Mouse (Mus musculus) kidney, postnatal 36 days (tissue): ENCODE results near the gene Gpr137c.

ENCODE experiments used
- DNase-seq, 2 experiments: peaks; one replicate each; pipeline ENCODE4 v3.0.0; 2021 to 2022; ENCODE audit warnings: mixed read lengths in 2 of 2

Gene Gpr137c

DNA sequence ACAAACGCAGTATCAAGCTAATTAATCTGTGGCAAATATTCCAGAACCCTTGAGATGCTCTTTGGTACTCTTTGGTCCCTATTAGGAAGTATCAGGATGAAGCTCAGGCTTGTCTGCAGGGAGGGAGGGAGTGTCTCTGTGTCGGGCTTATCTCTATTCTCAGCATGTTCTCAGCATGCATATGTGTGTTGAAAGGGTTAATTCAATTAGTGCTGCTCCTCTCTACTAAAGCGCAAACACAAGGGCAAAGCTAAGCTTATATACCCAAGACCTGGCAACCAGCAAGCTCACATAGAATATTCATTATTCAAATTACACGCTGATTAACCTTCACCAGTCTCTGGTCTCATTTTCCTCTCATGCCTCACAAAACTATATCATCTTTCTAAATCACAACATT lies 84.4 kb downstream of the Gpr137c start:
- no peak for DNase-seq

DNA sequence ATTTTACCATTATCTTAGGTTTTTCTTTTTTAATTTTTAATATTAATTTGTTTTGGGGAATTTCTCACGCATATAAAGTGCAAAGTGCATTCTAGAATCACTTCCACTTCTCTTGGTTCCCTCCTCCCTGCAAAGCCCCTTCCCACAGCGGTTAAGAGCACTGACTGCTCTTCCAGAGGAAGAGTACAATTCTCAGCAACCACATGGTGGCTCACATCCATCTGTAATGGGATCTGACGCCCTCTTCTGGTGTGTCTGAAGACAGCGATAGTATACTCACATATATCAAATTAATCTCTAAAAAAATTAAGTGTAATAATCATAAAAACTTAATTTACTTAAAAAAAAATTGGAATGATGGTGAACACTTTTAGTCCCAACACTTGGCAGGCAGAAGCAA lies 84.9 kb downstream of the Gpr137c start:
- no peak for DNase-seq

DNA sequence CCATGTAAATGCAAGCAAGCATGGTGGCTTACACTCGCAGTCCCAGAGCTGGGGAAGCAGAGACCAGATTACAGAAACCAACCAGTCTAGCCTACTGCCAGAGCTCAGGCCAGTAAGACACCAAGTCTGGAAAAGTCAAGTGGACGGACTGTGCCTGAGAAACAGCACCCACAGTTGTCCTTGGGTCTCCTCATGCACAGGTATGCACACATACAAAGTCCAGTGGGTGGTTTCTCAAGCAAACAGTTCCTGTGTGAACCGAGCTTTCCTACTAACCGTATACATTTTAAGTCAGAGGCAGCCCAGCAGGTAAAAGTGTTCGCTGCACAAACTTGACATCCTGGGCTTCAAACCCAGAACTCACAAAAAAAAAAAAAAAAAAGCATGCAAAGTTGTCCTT lies 86.3 kb downstream of the Gpr137c start:
- DNase-seq = no peak

DNA sequence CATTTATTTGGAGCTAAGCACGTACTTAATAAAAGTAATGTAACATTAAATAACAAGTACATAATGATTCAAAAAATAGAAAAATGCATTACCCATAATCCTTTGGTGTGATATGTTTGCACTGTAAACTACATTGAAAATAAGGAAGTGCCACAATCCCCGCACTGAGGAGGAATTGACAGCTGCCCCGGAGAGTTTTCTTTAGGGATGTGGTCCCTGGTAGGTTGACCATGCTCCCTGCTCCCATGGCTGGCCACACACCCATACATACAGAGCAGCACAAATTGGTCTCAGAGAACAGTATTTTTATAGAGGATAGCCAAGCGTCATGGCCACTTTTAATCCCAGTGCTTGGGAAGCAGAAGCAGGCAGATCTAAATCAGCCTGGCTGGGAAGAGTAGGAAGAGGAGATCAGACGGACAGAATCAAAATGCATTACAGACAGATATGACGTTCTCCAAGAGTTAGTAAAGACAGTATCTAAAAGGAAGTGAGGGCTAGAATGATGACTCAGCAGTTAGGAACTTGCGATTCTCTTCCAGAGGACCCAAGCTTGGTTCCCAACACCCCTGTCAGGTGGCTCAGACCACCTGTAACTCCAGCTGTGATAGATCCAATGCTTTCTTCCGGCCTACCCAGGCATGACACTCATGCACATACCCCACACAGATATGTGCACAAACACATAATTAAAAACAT lies 88.3 kb downstream of the Gpr137c start:
- no peak for DNase-seq

DNA sequence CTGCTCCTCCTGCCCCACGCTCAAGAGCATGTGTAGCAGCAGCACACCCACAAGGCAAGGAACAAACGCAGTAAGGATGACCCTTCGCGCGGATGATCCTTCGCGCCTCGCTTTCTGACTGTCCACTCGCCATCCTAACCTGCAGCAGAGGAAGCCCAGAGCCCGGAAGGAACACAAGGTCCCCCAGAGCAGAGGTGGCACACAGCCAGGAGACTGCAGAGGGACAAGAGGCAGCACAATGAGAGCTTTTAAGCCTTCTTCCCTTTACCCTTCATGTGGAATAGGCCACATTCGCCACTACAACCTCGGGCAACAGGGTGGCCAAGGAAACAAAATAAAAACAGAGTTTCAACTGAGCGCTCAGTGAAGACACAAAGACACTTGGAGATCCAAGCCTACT lies 90.1 kb downstream of the Gpr137c start:
- peak; percentile 19 to 57 for DNase-seq

DNA sequence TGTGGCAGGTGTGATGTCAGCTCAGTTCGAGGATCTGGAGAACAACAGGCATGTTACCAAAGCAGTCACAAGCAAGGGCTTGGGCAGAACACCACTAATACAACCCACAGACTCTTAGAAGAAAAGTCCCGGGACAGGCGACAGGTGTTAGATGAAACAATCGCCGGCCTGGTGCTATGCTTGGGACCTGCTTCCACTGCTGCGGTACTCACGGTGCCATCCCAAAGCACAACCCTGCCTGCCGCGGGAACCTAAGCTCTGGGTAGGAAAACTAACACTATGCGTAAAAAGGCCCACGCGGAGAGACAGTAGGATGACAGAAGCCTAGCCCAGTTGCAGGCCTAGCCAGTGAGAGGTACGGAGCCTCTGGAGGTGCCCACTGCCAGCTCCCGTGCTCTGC lies 90.6 kb downstream of the Gpr137c start:
- DNase-seq = no peak

DNA sequence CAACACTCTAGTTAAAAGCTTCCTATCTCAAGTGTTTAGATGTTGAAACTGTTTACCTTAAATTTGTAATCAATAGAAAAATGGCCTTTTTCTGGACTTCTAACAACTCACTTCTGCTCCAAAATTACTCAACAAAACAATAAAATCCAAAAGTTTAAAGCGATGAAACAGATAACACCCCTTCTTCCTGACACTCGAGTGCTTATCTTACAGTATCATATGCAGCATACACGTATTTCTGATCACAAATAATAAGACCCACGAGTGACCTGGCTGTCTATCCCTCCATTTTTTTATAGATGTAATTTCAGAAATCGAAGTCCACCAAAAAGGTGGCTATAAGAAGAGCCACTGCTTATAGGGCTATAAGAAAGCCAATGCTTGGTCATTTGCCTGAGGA lies 97.4 kb downstream of the Gpr137c start:
- DNase-seq = no peak

DNA sequence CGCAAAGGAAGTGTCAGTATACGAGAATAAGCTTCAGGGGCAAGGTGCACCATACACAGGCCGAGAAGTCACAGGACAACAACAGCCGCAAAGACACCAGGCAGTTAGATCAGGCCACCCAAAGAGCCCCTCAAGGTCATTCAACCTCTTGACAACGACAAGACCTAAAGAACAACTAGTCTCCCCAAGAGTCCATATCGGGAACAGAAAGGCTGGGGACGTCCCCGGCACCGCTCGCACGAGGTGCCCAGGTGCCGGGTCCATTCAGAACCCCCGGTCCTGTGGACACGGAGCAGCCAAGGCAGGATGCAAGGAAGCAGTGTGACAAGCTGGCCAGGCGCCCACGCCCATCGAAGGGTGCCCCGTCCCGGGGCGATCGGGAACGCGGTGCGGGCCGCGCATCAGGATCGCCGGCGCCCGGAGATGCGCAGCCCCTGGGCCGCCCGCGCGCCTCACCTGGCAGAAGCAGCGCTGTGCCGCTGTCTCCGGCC lies 98.4 kb downstream of the Gpr137c start:
- DNase-seq = peak in 1 of 2 experiments; percentile 19

DNA sequence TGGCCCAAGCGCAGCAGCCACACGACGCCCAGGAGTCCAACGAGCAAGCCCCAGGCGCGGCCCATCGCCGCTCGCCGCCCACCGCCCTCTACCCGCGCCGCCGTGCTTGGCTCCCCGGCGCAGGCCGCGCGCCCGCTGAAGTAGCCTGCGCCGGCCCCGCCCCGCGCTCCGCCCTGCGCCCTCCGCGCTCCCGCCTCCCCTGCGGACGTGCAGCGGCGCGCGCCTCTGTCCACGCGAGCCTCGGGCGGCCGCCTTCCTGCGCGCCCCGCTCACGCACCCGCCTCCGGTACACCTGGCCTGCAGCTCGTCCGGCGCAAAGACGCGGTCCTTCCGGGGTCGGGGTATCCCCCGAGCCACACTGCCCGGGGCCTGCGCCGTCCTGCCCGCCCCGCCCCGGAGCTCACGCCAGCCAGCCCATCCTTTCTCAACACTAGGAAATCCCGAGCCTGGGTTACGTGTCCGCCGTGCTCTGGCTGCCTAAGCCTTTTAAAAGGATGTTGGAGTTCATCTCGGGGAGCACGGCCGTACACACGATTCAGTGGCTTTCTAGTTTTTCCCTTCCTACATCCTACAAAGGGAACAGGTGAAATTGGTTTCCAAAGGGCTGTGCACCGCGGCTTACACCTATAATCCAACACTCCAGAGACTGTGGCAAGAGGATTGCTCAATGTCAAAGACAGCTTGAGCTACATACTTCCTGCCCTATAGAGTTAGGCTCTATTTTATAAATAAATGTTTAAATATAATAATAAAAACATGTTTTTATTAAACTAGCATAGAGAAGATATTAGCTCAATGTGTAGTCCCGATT lies 99.1 kb downstream of the Gpr137c start, which contains the start of gene Ero1l:
Ero1l (minus strand) TSS at position 346 of the 811 bp plus-strand sequence.
- peak; percentile 80 to 91 for DNase-seq

DNA sequence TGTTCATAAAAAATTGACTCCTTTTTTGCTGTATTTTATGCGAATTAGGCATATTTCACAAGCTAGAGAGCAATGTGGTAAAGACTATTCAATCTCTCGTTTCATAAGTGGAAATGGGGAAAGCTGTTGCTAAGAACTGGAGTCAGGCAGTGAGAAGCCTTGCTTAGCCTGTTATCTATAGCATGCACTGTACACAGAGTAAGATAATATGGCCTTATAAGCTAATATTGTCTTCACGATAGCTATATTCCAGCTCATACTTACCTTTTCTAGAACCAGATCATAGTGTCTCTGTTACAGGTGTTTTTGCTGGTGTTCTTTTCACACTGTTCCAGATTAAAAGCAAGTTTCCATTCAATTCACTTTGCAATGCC lies 99.7 kb downstream of the Gpr137c start:
- no peak for DNase-seq

DNA sequence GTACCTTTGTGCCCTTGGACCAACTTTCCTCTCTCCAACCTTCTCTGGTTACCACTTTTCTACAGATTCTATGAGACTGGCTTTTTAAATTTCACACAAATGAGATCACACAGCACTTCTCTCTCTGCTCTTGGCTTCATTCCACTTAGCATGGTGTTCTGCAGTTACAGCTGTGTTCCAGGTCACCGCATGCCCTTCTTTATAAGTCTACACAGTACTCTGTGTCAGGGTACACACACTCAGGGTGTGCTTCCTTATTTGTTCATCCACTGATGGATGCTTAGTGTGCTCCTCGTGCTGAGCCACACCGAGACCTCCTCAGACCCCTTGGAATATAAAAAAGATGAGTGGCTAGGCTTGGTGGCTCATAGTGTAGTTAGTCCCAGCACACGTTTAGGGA lies 100.6 kb downstream of the Gpr137c start:
- DNase-seq = no peak

DNA sequence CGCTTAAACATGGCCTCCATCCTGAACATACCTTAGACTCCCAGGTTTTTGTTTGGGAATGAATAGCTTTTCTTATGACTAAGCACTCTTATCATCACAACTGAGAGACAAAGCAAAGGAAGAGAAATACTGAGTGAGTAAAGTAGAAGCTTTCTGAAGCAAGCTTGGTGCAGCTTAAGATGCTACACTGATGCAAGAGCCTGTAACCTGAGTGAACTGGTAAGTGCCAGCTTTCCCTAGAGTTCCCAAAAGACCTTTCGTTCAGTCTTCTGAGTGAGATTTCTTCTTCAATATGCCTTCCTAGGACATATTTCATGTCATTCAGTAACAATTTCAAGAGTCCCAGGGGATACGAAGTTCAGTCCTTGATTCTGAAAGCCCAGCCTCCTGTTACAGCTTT lies 101.5 kb downstream of the Gpr137c start:
- no peak for DNase-seq

DNA sequence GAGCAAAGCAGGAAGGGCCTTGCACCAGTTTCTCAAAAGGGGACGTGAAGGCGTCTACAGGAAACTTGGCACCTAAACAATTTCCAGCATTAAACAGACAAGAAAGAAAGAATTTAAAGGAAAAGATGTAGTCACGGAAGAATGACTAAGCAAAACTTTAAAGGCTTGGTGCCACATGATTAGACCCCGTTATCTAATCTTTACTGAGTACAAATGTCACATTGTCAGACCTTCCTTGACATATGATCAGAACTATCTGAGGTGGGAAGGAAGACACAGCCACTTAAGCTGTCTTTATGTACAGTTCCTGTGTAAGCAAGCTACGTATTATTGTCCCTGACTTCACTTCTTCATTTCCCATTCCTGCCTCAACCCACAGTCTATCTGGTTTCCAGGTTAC lies 102.1 kb downstream of the Gpr137c start:
- no peak for DNase-seq

DNA sequence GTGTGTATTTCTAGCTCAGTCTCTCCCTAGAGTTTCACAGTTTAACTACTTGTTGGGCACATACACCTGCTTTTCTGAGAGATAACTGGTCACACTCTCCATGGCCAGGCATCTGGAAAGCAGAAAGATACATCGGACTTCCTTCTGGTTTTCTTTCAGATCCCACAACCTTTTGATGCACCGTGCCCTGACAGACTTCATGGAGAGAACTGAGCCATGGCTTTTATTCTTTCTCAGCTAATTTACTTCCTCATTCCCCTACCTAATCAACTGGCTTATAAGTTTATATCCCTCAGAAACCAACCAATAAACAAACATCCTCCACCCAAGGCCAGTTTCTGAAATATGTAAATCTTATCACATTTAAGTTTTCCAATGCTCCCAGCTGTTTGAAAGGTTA lies 102.9 kb downstream of the Gpr137c start:
- no peak for DNase-seq

DNA sequence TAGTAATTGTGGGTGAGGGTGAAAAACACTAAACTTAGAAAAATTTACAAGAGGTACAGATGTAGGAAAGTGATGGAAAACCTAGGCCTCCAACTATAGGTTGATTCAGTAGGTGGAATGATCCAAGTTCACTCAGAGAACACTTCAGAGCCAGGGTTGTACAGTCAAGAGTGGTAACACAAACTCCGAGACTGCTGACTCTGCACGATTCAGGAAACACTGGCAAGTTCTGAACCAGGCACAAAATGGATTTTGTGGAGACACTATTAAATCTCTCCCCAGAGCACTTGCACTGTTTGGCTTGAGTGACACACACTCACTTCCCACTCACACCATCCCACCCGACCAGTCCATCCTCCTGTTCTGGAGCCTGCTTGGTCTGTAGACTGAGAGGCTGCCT lies 103.8 kb downstream of the Gpr137c start:
- no peak for DNase-seq

DNA sequence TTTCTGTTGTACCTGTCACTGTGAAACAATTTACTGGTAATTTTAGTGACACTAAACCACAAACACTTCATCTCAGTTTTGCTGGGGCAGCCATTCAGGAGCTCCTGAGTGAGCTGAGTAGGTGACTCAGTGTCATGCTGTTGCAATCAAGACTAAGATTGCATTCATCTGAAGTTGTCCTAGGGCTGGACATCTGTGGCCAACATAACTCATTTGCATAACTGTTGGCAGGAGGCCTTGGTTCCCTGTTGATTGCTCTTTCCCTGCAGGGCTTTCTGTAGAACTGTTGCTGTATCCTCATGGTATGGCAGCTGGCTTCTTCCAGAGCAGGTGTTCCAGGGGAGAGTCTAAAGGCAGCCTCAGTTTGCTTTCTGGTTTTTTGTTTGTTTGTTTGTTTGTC lies 106.0 kb downstream of the Gpr137c start:
- peak in 1 of 2 experiments; percentile 7 for DNase-seq

DNA sequence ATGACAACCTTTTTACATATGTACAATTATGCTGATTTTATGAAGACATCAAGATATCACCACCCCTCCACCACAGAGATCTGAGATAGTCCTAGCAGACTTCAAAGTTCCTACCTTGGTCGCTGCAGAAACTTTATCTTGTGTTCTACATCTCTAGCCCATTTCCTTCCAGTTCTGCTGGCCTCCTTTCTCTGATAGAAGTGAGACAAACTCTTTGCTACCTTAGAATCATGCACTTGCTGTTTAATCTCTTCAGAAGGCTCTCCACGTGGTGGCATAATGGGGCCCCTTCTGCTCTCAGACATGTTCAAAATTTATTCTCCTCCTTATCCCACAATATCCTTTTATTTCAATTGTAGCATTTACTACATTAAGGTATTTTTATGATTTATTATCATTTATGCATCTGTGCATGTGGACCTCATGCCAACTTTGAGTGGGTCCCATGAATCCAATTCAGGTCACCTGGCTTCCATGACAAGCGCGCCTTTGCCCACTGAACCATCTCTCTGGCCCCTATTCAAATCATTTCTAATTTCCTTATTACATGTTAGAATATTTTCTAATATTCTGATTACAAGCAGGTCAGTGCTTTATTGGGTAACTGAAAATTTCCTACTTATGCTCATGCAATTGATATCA lies 108.7 kb downstream of the Gpr137c start:
- DNase-seq = no peak

DNA sequence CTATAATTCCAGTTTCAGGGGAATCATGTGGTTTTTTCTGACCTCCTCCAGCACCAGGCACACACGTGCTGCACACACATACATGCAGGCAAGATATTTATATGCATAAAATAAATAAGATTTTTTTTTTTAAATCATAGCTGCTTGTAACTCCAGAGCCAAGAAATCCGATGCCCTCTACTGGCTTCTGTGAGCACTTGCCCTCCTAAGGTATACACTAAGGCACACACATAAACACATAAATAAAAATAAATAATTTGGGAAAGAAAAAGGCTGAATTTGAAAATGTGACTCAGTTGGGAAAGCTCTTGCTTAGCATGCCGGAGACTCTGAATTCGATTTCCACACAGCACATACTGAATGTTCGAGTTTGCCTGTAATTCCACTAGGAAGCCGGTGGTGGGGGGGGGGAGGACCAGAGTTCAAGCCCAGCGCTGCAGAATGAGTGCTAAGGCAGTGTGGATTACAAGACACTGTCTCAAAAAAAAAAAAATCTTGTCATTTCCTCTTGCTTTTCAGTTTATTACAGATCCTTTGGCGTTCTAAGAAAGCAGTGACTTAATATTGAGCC lies 109.6 kb downstream of the Gpr137c start:
- DNase-seq = peak in 1 of 2 experiments; percentile 10

DNA sequence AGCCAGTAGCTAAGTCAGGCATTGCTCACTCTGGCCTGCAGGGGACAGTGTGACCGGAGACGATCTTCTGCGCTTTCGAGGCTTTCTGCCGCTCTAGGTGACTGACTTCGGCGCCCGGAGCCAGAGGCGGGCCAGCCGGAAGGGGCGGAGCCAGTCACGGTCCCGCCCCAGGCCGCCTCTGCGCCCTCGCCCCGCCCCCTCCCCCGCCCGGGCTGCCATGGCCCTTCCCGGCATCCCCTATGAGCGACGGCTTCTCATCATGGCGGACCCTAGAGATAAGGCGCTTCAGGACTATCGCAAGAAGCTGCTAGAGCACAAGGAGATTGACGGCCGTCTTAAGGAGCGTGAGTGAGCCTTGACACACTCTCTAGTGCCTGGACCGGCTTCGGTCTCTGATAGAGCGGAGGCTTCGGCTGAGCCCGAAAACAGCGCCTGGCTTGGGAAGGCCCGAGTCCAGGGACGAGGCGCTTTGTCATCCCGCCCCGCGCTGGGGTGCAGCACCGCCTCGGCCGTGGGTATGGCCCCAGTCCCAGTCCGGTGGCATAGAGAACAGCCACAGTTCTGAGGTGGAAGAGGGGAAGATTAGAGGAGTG lies 110.2 kb downstream of the Gpr137c start, which contains the start of gene Psmc6:
Psmc6 (plus strand) TSS at position 200 of the 593 bp plus-strand sequence.
- DNase-seq = peak; percentile 92 to 95
